Mouse (Mus musculus): ENCODE measurements around the gene Plekha6.

DNA sequence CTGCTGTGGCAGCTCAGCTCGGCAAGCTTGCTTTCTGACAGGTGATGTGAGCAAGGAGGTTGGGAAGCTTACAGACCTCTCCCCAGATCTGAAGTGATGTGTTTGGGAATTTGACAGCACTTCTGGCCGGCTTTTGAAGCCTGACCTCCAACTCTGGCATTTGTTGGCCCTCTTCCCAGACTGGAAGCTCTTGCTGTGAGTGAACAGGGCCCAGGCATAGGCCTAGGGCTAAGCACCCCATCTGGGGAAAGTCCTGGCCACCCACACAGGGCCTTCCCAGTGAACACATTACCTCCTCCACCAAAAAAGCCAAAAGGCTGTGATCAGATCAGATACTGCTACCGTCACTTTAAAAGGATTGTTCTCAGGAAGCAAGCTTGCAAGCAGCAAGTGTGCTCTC lies 138.5 kb downstream of the Plekha6 start:
- TF ChIP-seq CTCF (IDR thresholded peaks at IDR 0.05; ENCODE audit: low read depth, low read length) (no peak), POLR2AphosphoS5 (IDR thresholded peaks at IDR 0.05; ENCODE audit: insufficient replicate concordance, low read depth, low read length) (no peak)

Measured in G1E (cell line).